Mouse (Mus musculus): ENCODE data around the gene Sumo3. TPM values are rescaled to one million over a fixed set of nuclear protein-coding genes. Genes with fewer than 3 reads are reported as not detected.

Sumo3 gene
- polyA plus RNA-seq, 1 experiment from 2014 or later: 348 TPM

DNA sequence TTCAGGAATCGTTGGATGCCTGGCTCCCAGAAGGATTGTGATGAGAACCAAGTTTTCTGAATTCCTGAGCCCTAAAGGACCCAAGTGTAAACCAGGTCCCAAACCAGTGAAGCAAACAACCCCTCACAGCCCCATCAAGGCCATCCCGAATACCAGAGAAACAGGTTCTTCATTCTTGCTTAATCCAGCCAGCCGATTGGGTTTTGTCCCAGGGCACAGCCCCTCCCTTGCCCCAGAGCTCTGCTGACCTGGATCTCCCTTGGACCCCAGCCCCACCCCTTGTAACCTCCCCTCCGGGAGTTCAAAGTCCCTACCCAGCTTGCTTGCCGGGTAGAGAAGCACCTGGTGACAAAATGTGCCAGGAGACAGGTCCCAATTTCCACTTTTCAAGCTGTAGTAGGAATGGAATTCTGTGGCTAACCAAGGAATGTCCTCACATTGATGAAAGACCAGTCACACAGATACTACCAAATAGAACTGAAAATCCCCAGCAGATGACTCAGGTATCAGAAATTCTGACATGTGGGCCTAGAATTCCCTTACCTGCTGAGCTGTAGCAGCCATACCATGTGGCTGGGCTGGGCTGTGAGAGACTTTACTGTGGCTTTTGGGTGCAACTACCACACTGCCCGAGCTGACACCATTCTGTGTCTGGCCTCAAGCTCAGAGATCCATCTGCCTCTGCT, 35.8 kb upstream of the Sumo3 start:
- Histone ChIP-seq H3K27ac (ENCODE audit: low read length) (no peak overlapping the region), H3K27me3 (ENCODE audit: control insufficient read depth, insufficient read depth, low read depth, low read length) (no peaks in the 10 kb centered on the region), H3K4me2 (ENCODE audit: low read depth, low read length) (no peak overlapping the region), H3K4me3 (ENCODE audit: low read length) (no peak overlapping the region), H3K36me3 (ENCODE audit: control insufficient read depth, insufficient read depth, low read length) (no peaks in the 10 kb centered on the region), H3K4me1 (replicated peaks; ENCODE audit: control insufficient read depth, insufficient read depth, low read length) (peaks cover 4% of the 10 kb centered on the region; the same call in 1 of the 2 replicates), H3K9me3 (ENCODE audit: control insufficient read depth, low read length) (no peaks in the 10 kb centered on the region), H3K9ac (ENCODE audit: low read length) (no peak overlapping the region)
- peak; percentile 39; the same call in 1 of the 2 replicates for ATAC-seq (ENCODE audit: low read depth)
- 30% methylated on average over 6 of the region's 6 CpGs for WGBS

DNA sequence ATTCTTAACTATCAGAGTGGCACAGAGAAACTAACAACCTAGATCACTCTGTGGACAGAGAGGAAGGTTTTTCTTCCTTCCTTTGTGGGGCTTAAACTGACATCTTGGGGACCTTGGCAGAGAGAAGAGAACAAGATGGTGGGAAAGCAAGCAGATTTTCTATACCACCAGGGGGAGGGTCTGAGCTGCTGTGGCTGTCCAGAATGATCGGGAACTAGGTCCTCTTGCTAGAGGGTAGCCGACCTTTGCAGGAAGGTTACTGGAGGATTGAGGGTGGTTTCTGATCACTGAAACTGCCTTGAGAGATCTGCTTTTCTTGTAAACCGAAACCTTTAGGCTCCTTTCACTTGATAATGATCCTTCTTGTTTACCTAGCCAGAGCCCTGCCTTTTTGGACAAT, 33.7 kb upstream of the Sumo3 start:
- Histone ChIP-seq H3K9ac (ENCODE audit: low read length) (no peak overlapping the region), H3K36me3 (ENCODE audit: control insufficient read depth, insufficient read depth, low read length) (no peaks in the 10 kb centered on the region), H3K27ac (ENCODE audit: low read length) (no peak overlapping the region), H3K4me1 (replicated peaks; ENCODE audit: control insufficient read depth, insufficient read depth, low read length) (peaks cover 4% of the 10 kb centered on the region; the same call in 1 of the 2 replicates), H3K27me3 (ENCODE audit: control insufficient read depth, insufficient read depth, low read depth, low read length) (no peaks in the 10 kb centered on the region), H3K9me3 (ENCODE audit: control insufficient read depth, low read length) (no peaks in the 10 kb centered on the region), H3K4me3 (ENCODE audit: low read length) (no peak overlapping the region), H3K4me2 (ENCODE audit: low read depth, low read length) (no peak overlapping the region)
- ATAC-seq (ENCODE audit: low read depth): no peak
- WGBS: 15% methylated on average over 3 of the region's 3 CpGs

DNA sequence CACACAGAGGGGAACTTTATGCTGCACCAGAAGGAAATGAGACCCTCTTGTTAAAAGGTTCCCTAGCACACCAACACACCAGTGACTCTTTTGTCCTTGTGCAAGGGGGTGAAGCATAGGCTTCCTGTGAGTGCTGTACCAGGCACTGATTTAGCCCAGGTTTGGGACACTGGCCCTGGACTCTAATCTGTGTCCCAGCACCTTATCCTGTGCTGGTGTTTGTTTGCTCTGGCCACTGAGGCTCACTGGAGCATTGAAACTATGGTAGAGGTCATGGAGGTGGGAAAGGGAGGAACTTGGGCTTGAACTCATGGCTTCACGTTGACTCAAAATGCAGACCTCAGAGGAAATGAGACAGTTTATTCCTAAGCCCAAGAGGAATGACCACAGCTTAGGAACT, 32.7 kb upstream of the Sumo3 start:
- H3K4me3 ChIP-seq (ENCODE audit: low read length): no peak overlapping the region
- no peak overlapping the region for H3K27ac ChIP-seq (ENCODE audit: low read length)
- no peaks in the 10 kb centered on the region for H3K36me3 ChIP-seq (ENCODE audit: control insufficient read depth, insufficient read depth, low read length)
- H3K27me3 ChIP-seq (ENCODE audit: control insufficient read depth, insufficient read depth, low read depth, low read length): no peaks in the 10 kb centered on the region
- H3K9me3 ChIP-seq (ENCODE audit: control insufficient read depth, low read length): no peaks in the 10 kb centered on the region
- H3K4me1 ChIP-seq (replicated peaks; ENCODE audit: control insufficient read depth, insufficient read depth, low read length): peaks cover 4% of the 10 kb centered on the region; the same call in 1 of the 2 replicates
- ATAC-seq (ENCODE audit: low read depth): no peak
- no peak overlapping the region for H3K9ac ChIP-seq (ENCODE audit: low read length)
- no peak overlapping the region for H3K4me2 ChIP-seq (ENCODE audit: low read depth, low read length)
- WGBS: 63% methylated on average over 1 of the region's 1 CpGs

DNA sequence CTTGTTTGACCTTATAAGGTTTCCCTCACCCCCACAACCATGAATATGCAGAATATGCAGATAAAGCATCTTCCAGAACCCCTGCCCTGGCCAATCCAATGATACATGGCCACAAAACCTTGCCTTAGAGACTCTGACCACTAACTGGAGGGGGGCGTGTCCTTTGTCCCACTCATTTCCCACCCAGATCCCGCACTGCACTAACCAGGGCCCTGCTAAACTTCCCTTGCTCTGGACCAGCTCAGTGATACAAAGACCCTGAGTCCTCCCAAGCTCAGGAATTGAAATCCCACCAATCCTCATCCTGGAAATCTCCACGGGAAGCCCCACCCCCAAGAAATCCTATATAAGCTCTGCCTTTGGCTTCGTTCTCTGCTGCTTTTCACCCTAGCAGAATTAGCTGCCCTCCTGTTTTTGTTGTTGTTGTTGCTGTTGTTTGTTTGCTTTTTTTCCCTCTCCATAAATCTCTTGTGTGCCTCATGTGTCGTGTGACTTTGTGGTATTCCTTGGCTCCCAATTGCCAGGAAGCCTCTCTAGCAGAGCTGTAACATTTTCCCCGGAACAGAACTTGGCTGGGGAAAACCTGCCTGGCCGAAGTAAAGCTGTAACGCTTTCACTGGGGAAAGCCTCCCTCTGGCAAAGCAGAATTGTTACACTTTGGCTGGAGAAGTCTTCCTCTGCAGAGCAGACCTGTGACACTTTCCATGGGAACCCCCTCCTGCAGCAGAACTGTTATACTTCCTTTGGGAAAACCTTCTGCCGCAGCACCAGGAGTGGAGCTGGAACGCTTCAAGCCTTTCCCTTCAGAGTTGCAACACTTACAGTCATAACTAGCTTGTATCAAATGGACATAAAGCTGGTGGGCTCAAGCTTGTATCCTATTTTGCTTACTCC, 25.6 kb upstream of the Sumo3 start:
- no peak for ATAC-seq (ENCODE audit: low read depth)
- Histone ChIP-seq H3K4me3 (ENCODE audit: low read length) (no peak overlapping the region), H3K9ac (ENCODE audit: low read length) (no peak overlapping the region), H3K36me3 (ENCODE audit: control insufficient read depth, insufficient read depth, low read length) (no peaks in the 10 kb centered on the region; the same call in 1 of the 2 replicates), H3K9me3 (ENCODE audit: control insufficient read depth, low read length) (no peaks in the 10 kb centered on the region), H3K4me1 (replicated peaks; ENCODE audit: control insufficient read depth, insufficient read depth, low read length) (peaks cover 23% of the 10 kb centered on the region), H3K27me3 (ENCODE audit: control insufficient read depth, insufficient read depth, low read depth, low read length) (no peaks in the 10 kb centered on the region), H3K27ac (ENCODE audit: low read length) (no peak overlapping the region), H3K4me2 (ENCODE audit: low read depth, low read length) (no peak overlapping the region)
- WGBS: 53% methylated on average over 10 of the region's 10 CpGs

DNA sequence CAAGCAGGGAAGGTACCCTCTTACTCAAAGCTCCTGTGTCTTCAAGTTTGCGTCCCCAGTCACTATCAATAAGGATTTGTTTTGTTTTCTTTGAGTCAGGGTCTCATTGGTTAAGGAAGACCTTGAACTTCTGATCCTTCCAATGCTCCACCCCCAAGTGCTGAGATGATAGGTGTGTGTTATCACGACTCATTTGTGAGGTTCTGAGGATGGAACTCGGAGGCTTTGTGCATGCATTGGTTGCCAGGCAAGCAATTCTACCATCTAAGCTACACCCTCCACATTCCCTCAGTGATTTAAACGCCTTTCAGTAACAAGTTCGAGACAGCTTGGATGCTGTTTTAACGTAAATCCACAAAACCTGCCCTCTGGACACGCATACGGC, 24.9 kb upstream of the Sumo3 start:
- no peaks in the 10 kb centered on the region for H3K9me3 ChIP-seq (ENCODE audit: control insufficient read depth, low read length)
- 0 out of 2 replicates have a peak overlapping the region, but pooled peaks have one; percentile 21 for H3K27ac ChIP-seq (ENCODE audit: low read length)
- H3K4me3 ChIP-seq (ENCODE audit: low read length): peak overlapping the region; percentile 92
- 4% methylated on average over 8 of the region's 8 CpGs for WGBS
- H3K36me3 ChIP-seq (ENCODE audit: control insufficient read depth, insufficient read depth, low read length): no peaks in the 10 kb centered on the region; the same call in 1 of the 2 replicates
- peaks cover 23% of the 10 kb centered on the region for H3K4me1 ChIP-seq (replicated peaks; ENCODE audit: control insufficient read depth, insufficient read depth, low read length)
- peak; percentile 0; the same call in 1 of the 2 replicates for ATAC-seq (ENCODE audit: low read depth)
- H3K27me3 ChIP-seq (ENCODE audit: control insufficient read depth, insufficient read depth, low read depth, low read length): no peaks in the 10 kb centered on the region
- H3K9ac ChIP-seq (ENCODE audit: low read length): peak overlapping the region; percentile 71
- H3K4me2 ChIP-seq (ENCODE audit: low read depth, low read length): peak overlapping the region; percentile 87

DNA sequence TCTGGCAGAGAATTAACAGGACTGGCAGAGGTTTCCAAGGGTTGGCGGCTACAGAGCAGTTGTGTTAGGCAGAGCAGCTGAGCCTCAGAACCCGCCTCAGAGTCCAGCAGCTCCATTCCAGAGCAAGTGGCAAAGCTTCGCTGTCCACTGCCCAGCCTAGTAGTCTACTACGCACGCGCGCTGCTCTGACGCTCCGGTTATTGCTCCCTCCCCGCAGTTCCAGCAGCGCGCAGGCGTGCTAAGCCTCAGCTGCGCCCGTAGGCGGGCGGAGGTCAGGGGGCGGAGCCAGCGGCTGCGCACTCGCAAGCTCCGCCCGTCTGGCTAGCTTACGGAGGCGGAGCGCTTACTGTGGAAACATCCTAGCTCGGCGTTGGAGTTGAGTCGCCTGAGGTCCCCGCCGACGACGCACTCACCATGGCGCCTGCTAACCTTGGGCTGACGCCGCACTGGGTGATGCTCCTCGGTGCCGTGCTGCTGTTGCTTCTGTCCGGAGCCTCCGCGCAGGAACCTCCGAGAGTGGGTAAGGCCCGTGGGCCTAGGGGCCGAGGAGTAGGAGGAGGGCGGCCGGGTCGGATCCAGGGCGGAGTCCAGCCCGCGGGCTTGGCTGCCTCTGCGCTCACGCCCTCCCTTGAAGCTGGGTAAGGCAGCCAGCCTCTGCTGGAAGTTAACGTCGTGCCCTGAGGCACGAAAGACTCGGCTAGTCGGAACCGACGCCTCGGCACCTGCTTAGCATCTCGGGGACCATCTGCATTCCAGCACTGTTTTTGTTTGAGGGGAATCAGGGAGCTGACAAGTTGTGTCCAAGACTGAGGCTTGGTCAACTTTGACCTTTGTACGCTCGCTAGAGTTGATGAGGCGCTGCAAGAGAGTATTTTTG, 24.3 kb upstream of the Sumo3 start, which contains the start of gene Pttg1ip:
TSS of gene Pttg1ip (plus strand) at position 313 of the 877 bp plus-strand sequence.
- under 1% methylated on average over 64 of the region's 64 CpGs for WGBS
- H3K27me3 ChIP-seq (ENCODE audit: control insufficient read depth, insufficient read depth, low read depth, low read length): no peaks in the 10 kb centered on the region
- H3K9me3 ChIP-seq (ENCODE audit: control insufficient read depth, low read length): no peaks in the 10 kb centered on the region
- H3K4me2 ChIP-seq (ENCODE audit: low read depth, low read length): peak within 1 kb of the TSS; percentile 94
- H3K27ac ChIP-seq (ENCODE audit: low read length): peak within 1 kb of the TSS; percentile 96
- ATAC-seq (ENCODE audit: low read depth): peak; percentile 97
- peaks cover 23% of the 10 kb centered on the region for H3K4me1 ChIP-seq (replicated peaks; ENCODE audit: control insufficient read depth, insufficient read depth, low read length)
- H3K4me3 ChIP-seq (ENCODE audit: low read length): peak within 1 kb of the TSS; percentile 92
- H3K36me3 ChIP-seq (ENCODE audit: control insufficient read depth, insufficient read depth, low read length): no peaks in the 10 kb centered on the region; the same call in 1 of the 2 replicates
- H3K9ac ChIP-seq (ENCODE audit: low read length): peak within 1 kb of the TSS; percentile 92

DNA sequence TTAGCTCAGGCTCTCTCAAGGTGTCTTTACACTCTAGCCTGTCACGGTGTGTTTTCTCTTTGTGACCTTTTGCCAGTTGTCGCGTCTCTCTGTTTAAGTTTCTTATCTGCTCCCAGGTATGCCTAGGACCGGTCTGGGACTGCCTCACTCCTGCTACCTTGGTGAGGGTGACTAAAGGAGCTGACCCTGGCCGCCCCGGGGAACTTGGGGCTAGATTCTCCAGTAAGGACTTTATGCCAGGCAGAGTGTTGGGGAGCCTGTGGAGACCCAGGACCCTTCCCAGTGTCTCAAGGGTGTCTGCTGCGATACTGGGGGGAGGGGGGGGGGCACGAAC, 23.6 kb upstream of the Sumo3 start:
- Histone ChIP-seq H3K27me3 (ENCODE audit: control insufficient read depth, insufficient read depth, low read depth, low read length) (no peaks in the 10 kb centered on the region), H3K27ac (ENCODE audit: low read length) (peak overlapping the region; percentile 96), H3K9ac (ENCODE audit: low read length) (peak overlapping the region; percentile 92), H3K4me3 (ENCODE audit: low read length) (peak overlapping the region; percentile 92), H3K4me2 (ENCODE audit: low read depth, low read length) (peak overlapping the region; percentile 94), H3K9me3 (ENCODE audit: control insufficient read depth, low read length) (no peaks in the 10 kb centered on the region), H3K36me3 (ENCODE audit: control insufficient read depth, insufficient read depth, low read length) (no peaks in the 10 kb centered on the region; the same call in 1 of the 2 replicates), H3K4me1 (replicated peaks; ENCODE audit: control insufficient read depth, insufficient read depth, low read length) (peaks cover 23% of the 10 kb centered on the region)
- whole genome bisulfite sequencing: 5% methylated on average over 8 of the region's 8 CpGs
- 0 out of 2 replicates have a peak, but pooled peaks have one; percentile 3 for ATAC-seq (ENCODE audit: low read depth)

DNA sequence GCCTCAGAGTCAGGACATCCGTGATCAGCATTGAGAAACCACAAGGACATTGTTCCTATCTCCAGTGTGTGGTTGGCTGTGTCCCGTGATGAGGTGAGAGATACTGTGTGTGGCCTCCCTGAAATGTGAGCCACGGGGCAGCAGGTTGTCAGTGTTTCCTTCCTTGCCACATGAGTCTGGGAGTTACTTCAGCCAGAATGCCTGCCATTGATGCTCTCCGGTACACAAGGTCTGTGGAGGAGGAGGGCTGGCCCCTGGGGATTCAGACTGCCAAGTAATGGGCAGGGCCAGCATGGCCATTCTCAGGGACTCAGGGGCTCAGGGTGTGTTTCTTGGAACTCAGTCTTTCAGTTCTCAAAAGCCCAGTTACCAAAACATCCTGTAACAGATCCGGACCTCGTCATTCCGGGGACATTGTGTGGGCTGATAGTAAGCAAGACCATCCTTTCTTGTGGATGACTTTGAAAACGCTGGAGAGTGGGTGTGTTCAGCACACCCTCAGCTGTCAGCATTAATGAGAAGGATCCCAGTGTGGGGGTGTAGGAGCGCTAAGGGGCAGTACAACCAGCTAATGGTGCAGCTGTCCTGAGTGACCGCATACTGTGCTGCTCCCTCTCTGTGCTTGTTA, 22.0 kb upstream of the Sumo3 start:
- H3K9ac ChIP-seq (ENCODE audit: low read length): no peak overlapping the region
- H3K4me1 ChIP-seq (replicated peaks; ENCODE audit: control insufficient read depth, insufficient read depth, low read length): peaks cover 23% of the 10 kb centered on the region
- no peak overlapping the region for H3K4me3 ChIP-seq (ENCODE audit: low read length)
- 62% methylated on average over 10 of the region's 10 CpGs for WGBS
- no peak overlapping the region for H3K27ac ChIP-seq (ENCODE audit: low read length)
- no peaks in the 10 kb centered on the region for H3K9me3 ChIP-seq (ENCODE audit: control insufficient read depth, low read length)
- ATAC-seq (ENCODE audit: low read depth): no peak
- H3K27me3 ChIP-seq (ENCODE audit: control insufficient read depth, insufficient read depth, low read depth, low read length): no peaks in the 10 kb centered on the region
- H3K36me3 ChIP-seq (ENCODE audit: control insufficient read depth, insufficient read depth, low read length): no peaks in the 10 kb centered on the region; the same call in 1 of the 2 replicates
- no peak overlapping the region for H3K4me2 ChIP-seq (ENCODE audit: low read depth, low read length)
